Mouse (Mus musculus) erythroblast, embryonic 14.5 days (primary cell): ENCODE measurements around the gene Lipc.

Source experiments
- GATA1 ChIP-seq: IDR thresholded peaks from 2 replicates; pipeline ENCODE4 v1.6.1; 2012; ENCODE audit warnings: low read length, inconsistent platforms, mixed read lengths
- TAL1 ChIP-seq: IDR thresholded peaks from 3 replicates; pipeline ENCODE4 v1.6.1; 2012; ENCODE audit warnings: low read length, inconsistent platforms, mixed read lengths

DNA sequence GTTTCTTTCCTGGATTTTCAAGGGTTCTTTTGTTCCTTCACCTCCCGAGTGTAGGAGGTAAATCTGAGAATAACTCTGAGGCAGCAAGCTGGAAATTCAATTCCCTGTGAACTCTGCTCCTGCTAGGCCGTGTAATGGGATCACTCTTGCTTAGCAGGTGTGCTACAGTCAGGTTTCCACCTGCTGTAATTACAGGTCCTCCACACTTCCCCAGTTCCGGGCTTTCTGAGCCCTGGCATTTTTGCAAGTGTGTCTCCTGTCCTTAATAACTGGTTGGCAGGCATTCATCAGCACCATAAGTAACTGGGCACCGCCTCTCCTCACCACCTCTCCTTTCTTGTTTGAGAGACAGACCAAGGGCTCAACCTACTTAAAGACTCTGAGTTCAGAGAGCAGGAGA is 76.5 kb downstream of the Lipc start:
- no peak for TF ChIP-seq TAL1
- TF ChIP-seq GATA1, result no peak
